Mouse (Mus musculus): ENCODE measurements at regions not wholly inside any gene's neighbourhood (a gene's known extent, or its start where the extent isn't known, plus 50 kb on each side); places are given as distances from the start of the nearest gene placed in this dataset.
"Not testable (repeated sequence)": the region's sequence is repeated elsewhere in the genome, so short reads cannot be mapped to it uniquely, and the experiment has no call there.

- no peak overlapping the region for H3K4me3 ChIP-seq (ENCODE audit: low read length)
- no peak overlapping the region for H3K27ac ChIP-seq (ENCODE audit: low read length)
- WGBS: 54% methylated on average over 7 of the region's 7 CpGs
- H3K27me3 ChIP-seq (ENCODE audit: insufficient read depth, low read length): no peaks in the 10 kb centered on the region
- ATAC-seq (ENCODE audit: low FRiP score, low TSS enrichment): no peak
- H3K4me1 ChIP-seq (ENCODE audit: insufficient read depth, low read length): no peaks in the 10 kb centered on the region
- H3K36me3 ChIP-seq (ENCODE audit: insufficient read depth, low read length): no peaks in the 10 kb centered on the region
- H3K9me3 ChIP-seq (ENCODE audit: low read length): no peaks in the 10 kb centered on the region
- no peak overlapping the region for H3K9ac ChIP-seq (replicated peaks; ENCODE audit: low read length)
- H3K4me2 ChIP-seq (replicated peaks; ENCODE audit: low read depth, low read length): no peak overlapping the region
These were observed 228.9 kb upstream of the Pbx1 start for GRCm38 (mm10) chr1:168660956-168661355.

- peak; percentile 74 for ATAC-seq (ENCODE audit: low FRiP score, low TSS enrichment)
- Histone ChIP-seq H3K4me1 (ENCODE audit: insufficient read depth, low read length) (no peaks in the 10 kb centered on the region), H3K27me3 (ENCODE audit: insufficient read depth, low read length) (no peaks in the 10 kb centered on the region), H3K36me3 (ENCODE audit: insufficient read depth, low read length) (no peaks in the 10 kb centered on the region), H3K27ac (ENCODE audit: low read length) (no peak overlapping the region), H3K4me2 (replicated peaks; ENCODE audit: low read depth, low read length) (no peak overlapping the region), H3K4me3 (ENCODE audit: low read length) (no peak overlapping the region), H3K9ac (replicated peaks; ENCODE audit: low read length) (no peak overlapping the region), H3K9me3 (ENCODE audit: low read length) (no peaks in the 10 kb centered on the region)
- 87% methylated on average over 5 of the region's 5 CpGs for WGBS
These were observed 227.5 kb upstream of the Pbx1 start for GRCm38 (mm10) chr1:168659578-168659977.

- Histone ChIP-seq H3K27me3 (ENCODE audit: insufficient read depth, low read length) (no peaks in the 10 kb centered on the region), H3K9ac (replicated peaks; ENCODE audit: low read length) (no peak overlapping the region), H3K4me2 (replicated peaks; ENCODE audit: low read depth, low read length) (no peak overlapping the region), H3K27ac (ENCODE audit: low read length) (no peak overlapping the region), H3K4me1 (ENCODE audit: insufficient read depth, low read length) (no peaks in the 10 kb centered on the region), H3K4me3 (ENCODE audit: low read length) (no peak overlapping the region), H3K36me3 (ENCODE audit: insufficient read depth, low read length) (no peaks in the 10 kb centered on the region), H3K9me3 (ENCODE audit: low read length) (no peaks in the 10 kb centered on the region)
- 86% methylated on average over 2 of the region's 2 CpGs for WGBS
- no peak for ATAC-seq (ENCODE audit: low FRiP score, low TSS enrichment)
These were observed 200.8 kb upstream of the Pbx1 start for GRCm38 (mm10) chr1:168632837-168633236.

GRCm38 (mm10) chr1:168631979-168632378 is 199.9 kb upstream of the Pbx1 start:
- 82% methylated on average over 2 of the region's 2 CpGs for WGBS
- Histone ChIP-seq H3K4me1 (ENCODE audit: insufficient read depth, low read length) (no peaks in the 10 kb centered on the region), H3K9ac (replicated peaks; ENCODE audit: low read length) (no peak overlapping the region), H3K27me3 (ENCODE audit: insufficient read depth, low read length) (no peaks in the 10 kb centered on the region), H3K9me3 (ENCODE audit: low read length) (no peaks in the 10 kb centered on the region), H3K4me3 (ENCODE audit: low read length) (no peak overlapping the region), H3K27ac (ENCODE audit: low read length) (no peak overlapping the region), H3K36me3 (ENCODE audit: insufficient read depth, low read length) (no peaks in the 10 kb centered on the region), H3K4me2 (replicated peaks; ENCODE audit: low read depth, low read length) (no peak overlapping the region)
- ATAC-seq (ENCODE audit: low FRiP score, low TSS enrichment): no peak

GRCm38 (mm10) chr1:168601967-168602366 is 169.9 kb upstream of the Pbx1 start:
- H3K4me3 ChIP-seq (ENCODE audit: low read length); H3K27me3 ChIP-seq (ENCODE audit: insufficient read depth, low read length); H3K27ac ChIP-seq (ENCODE audit: low read length); H3K9me3 ChIP-seq (ENCODE audit: low read length); H3K36me3 ChIP-seq (ENCODE audit: insufficient read depth, low read length); H3K4me2 ChIP-seq (replicated peaks; ENCODE audit: low read depth, low read length); H3K9ac ChIP-seq (replicated peaks; ENCODE audit: low read length); ATAC-seq (ENCODE audit: low FRiP score, low TSS enrichment): not testable (repeated sequence)
- 53% methylated on average over 3 of the region's 3 CpGs for WGBS
- peaks cover 23% of the 10 kb centered on the region for H3K4me1 ChIP-seq (ENCODE audit: insufficient read depth, low read length)

- 0 out of 2 replicates have a peak, but pooled peaks have one; percentile 32 for ATAC-seq (ENCODE audit: low FRiP score, low TSS enrichment)
- Histone ChIP-seq H3K36me3 (ENCODE audit: insufficient read depth, low read length) (no peaks in the 10 kb centered on the region), H3K9ac (replicated peaks; ENCODE audit: low read length) (no peak overlapping the region), H3K9me3 (ENCODE audit: low read length) (no peaks in the 10 kb centered on the region), H3K27ac (ENCODE audit: low read length) (peak overlapping the region; percentile 37; the same call in 1 of the 2 replicates), H3K4me3 (ENCODE audit: low read length) (no peak overlapping the region), H3K4me1 (ENCODE audit: insufficient read depth, low read length) (peaks cover 23% of the 10 kb centered on the region), H3K4me2 (replicated peaks; ENCODE audit: low read depth, low read length) (no peak overlapping the region), H3K27me3 (ENCODE audit: insufficient read depth, low read length) (no peaks in the 10 kb centered on the region)
- 57% methylated on average over 6 of the region's 6 CpGs for WGBS
These were observed 168.5 kb upstream of the Pbx1 start for GRCm38 (mm10) chr1:168600461-168601160.

- H3K4me2 ChIP-seq (replicated peaks; ENCODE audit: low read depth, low read length): peak overlapping the region; percentile 53
- 0 out of 2 replicates have a peak overlapping the region, but pooled peaks have one; percentile 14 for H3K27ac ChIP-seq (ENCODE audit: low read length)
- no peaks in the 10 kb centered on the region for H3K27me3 ChIP-seq (ENCODE audit: insufficient read depth, low read length)
- peak overlapping the region; percentile 29 for H3K4me3 ChIP-seq (ENCODE audit: low read length)
- peak; percentile 83; the same call in 1 of the 2 replicates for ATAC-seq (ENCODE audit: low FRiP score, low TSS enrichment)
- peak overlapping the region; percentile 22; the same call in 1 of the 2 replicates for H3K9ac ChIP-seq (replicated peaks; ENCODE audit: low read length)
- peaks cover 23% of the 10 kb centered on the region for H3K4me1 ChIP-seq (ENCODE audit: insufficient read depth, low read length)
- no peaks in the 10 kb centered on the region for H3K9me3 ChIP-seq (ENCODE audit: low read length)
- H3K36me3 ChIP-seq (ENCODE audit: insufficient read depth, low read length): no peaks in the 10 kb centered on the region
- WGBS: 6% methylated on average over 11 of the region's 11 CpGs
These were observed 166.2 kb upstream of the Pbx1 start for GRCm38 (mm10) chr1:168598191-168598667.

DNA sequence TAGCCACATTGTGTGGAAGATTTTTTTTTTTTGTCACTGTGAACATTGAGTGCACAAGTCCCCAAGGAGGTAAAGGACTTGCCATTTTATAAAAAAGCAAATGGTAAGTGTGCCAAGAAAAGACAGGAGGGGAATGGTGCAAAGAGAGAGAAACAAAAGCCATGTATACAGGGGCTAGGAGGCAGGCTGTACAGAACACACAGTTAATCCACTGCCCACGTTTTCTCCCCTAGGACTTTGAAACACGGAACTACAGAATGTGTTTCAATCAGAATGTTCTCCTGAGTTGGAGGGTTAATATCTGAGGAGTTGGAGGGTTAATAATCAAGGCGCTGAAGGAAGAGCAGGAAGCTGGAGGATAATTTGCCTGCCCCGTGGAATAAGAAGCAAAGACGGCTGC is 165.4 kb upstream of the Pbx1 start:
- WGBS: 15% methylated on average over 5 of the region's 5 CpGs
- Histone ChIP-seq H3K9ac (replicated peaks; ENCODE audit: low read length) (no peak overlapping the region; the same call in 1 of the 2 replicates), H3K36me3 (ENCODE audit: insufficient read depth, low read length) (no peaks in the 10 kb centered on the region), H3K4me3 (ENCODE audit: low read length) (no peak overlapping the region), H3K27ac (ENCODE audit: low read length) (0 out of 2 replicates have a peak overlapping the region, but pooled peaks have one; percentile 1), H3K4me1 (ENCODE audit: insufficient read depth, low read length) (peaks cover 23% of the 10 kb centered on the region), H3K9me3 (ENCODE audit: low read length) (no peaks in the 10 kb centered on the region), H3K4me2 (replicated peaks; ENCODE audit: low read depth, low read length) (peak overlapping the region; percentile 53), H3K27me3 (ENCODE audit: insufficient read depth, low read length) (no peaks in the 10 kb centered on the region)
- ATAC-seq (ENCODE audit: low FRiP score, low TSS enrichment): no peak

DNA sequence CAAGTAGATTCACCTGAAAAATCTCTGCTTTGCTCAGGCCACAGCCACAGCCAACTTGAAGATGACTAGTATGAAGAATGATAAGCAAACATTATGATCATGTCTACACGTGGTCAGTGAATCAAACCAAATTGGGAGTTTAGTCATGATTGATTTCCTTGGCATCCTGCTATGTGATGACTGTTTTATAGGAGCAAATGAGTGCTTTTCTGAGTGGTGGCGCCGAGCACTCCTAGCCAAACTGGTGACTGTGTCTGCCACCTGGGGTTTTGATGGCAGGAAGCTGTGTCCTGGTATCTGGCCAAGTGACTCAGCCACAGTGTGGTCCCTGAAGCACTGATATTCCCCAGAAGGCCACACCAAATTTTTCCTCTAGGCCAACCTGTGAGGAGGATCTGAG is 152.1 kb upstream of the Pbx1 start:
- WGBS: 72% methylated on average over 3 of the region's 3 CpGs

DNA sequence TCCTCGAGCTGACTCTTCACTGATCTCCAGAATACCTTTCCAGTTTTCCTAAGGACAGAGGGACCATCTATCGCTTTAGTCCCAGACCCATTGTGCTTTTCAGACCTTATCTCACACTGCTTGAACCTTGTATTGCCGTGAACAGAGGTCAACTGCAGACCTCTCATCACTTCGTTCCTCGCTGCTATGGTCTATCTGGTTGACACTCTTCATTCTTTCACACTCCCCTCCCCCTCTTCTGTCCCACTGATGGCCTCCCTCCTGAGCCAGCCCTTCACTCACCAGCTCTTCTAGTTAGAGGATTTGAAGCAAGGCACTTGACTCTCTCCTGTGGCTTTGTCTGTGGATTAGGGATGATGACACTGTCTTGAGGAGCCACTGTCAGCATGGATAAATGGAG is 150.4 kb upstream of the Pbx1 start:
- no peak for ATAC-seq (ENCODE audit: low FRiP score, low TSS enrichment)
- no peaks in the 10 kb centered on the region for H3K9me3 ChIP-seq (ENCODE audit: low read length)

More for the DNA sequence above, 152.1 kb upstream of the Pbx1 start:
- H3K9ac ChIP-seq (replicated peaks; ENCODE audit: low read length): no peak overlapping the region
- H3K4me1 ChIP-seq (ENCODE audit: insufficient read depth, low read length): no peaks in the 10 kb centered on the region
- no peaks in the 10 kb centered on the region for H3K36me3 ChIP-seq (ENCODE audit: insufficient read depth, low read length)
- H3K27me3 ChIP-seq (ENCODE audit: insufficient read depth, low read length): no peaks in the 10 kb centered on the region
- no peak overlapping the region for H3K4me2 ChIP-seq (replicated peaks; ENCODE audit: low read depth, low read length)
- no peak overlapping the region for H3K4me3 ChIP-seq (ENCODE audit: low read length)
- no peak overlapping the region for H3K27ac ChIP-seq (ENCODE audit: low read length)
- no peaks in the 10 kb centered on the region for H3K9me3 ChIP-seq (ENCODE audit: low read length)
- no peak for ATAC-seq (ENCODE audit: low FRiP score, low TSS enrichment)

More for the DNA sequence above, 150.4 kb upstream of the Pbx1 start:
- H3K9ac ChIP-seq (replicated peaks; ENCODE audit: low read length): no peak overlapping the region
- 88% methylated on average over 5 of the region's 5 CpGs for WGBS
- H3K4me3 ChIP-seq (ENCODE audit: low read length): no peak overlapping the region
- H3K27ac ChIP-seq (ENCODE audit: low read length): no peak overlapping the region
- H3K4me1 ChIP-seq (ENCODE audit: insufficient read depth, low read length): no peaks in the 10 kb centered on the region
- H3K4me2 ChIP-seq (replicated peaks; ENCODE audit: low read depth, low read length): no peak overlapping the region
- no peaks in the 10 kb centered on the region for H3K36me3 ChIP-seq (ENCODE audit: insufficient read depth, low read length)
- no peaks in the 10 kb centered on the region for H3K27me3 ChIP-seq (ENCODE audit: insufficient read depth, low read length)
